Mouse (Mus musculus) liver, adult 2 months (tissue): Measurements from ENCODE around the gene 1700016D06Rik.

Experiments
- CTCF ChIP-seq: fragments of 200-500 bp; IDR thresholded peaks from 2 replicates; pipeline ENCODE4 v1.5.1; 2011; ENCODE audit warnings: low read depth, low read length, control low read depth
- POLR2A ChIP-seq: fragments of 200-500 bp; IDR thresholded peaks from 2 replicates; pipeline ENCODE4 v1.6.1; 2011; ENCODE audit warnings: low read length, control low read depth; ENCODE audit not compliant: insufficient read depth; ENCODE audit errors: extremely low read depth

DNA sequence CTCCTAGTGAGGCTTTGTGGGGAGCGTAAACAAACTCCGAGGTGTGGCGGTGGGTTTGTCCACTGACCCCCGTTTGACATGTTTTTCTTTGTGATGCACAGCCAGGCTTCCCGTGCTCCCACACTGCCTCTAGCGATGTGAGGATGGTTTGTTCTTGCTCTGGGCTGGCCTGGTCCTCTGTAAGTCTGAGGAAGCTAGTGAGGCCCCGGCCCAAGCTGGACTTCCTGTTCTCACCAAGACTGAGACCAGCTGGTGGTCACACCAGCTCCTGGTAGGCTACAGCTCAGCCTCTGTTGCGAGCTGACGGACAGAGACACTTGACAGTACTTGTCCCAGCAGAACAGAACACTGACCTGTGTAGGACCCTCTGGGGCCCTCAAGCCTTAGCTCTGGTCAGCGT, 42.7 kb upstream of the 1700016D06Rik start:
- TF ChIP-seq POLR2A (no peak), CTCF (no peak)
